Mouse (Mus musculus) heart, postnatal 10 days (tissue): ENCODE data around the gene Dmkn. TPM values are rescaled to one million over a fixed set of nuclear protein-coding genes. Genes with fewer than 3 reads are reported as not detected.

Experiments used
- DNase-seq, 2 experiments: peaks; one replicate each; pipeline ENCODE4 v3.0.0; 2021
- intact Hi-C: fragments of 180-260 bp; cut with DNase I; formaldehyde crosslinking; loops from one replicate; pipeline ENCODE4 v1.15.1; 2025
- total RNA-seq, 2 experiments: library from RNA; stranded (reverse); gene quantifications; 2 replicates each; pipeline ENCODE4 v1.2.3; 2021

Gene Dmkn
- total RNA-seq, 2 experiments from 2014 or later = 5.8 to 8.1 TPM

DNA sequence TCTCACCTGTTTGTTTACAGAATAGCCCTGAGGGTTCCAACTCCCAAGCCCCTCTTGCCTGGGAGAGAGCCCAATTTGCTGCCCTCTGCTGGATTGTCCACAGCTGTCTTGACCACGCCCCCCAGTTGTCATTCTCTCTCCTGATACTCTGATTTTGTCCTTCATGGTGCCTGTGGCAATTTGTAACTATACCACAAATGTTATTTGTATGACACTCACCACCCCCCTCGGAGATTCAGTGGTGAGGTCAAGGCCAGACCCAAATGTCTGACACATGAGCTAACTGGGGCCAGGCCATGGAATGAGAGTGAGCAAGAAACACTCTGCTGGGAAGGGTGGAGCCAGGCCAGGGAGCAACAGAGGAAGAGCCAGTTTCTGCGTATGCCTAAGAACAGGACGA is 4.7 kb upstream of the Dmkn start:
- peak; percentile 19 to 63 for DNase-seq
- intact Hi-C loops = no loop called here

DNA sequence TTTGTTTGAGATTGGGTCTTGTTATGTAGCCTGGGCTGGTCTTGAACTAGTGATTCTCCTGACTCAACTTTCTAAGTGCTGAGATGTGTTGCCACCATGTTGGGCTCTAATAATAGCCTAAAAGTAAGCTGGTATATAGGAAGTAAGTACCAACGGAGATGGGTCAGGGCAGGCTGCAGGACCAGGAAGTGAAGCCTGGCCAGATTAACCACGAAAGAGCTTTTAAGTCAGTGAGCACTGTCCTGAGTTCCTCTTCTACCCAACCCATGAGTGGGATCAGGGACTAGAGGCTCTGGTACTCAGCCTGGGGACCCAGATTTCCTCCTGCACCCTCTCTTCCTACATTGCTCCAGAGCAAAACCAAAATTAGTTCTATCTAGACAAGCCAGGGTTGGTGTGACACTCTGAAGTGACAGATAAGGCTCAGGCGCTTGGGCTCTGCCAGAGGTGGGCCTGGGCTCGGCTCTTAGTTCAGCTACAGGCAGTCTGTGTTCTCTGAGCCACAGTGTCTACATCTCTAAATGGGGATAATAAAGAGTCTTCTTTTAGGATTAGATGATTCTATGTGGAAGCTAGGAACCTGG is 1.7 kb upstream of the Dmkn start:
- intact Hi-C loops = no loop called here
- no peak for DNase-seq

DNA sequence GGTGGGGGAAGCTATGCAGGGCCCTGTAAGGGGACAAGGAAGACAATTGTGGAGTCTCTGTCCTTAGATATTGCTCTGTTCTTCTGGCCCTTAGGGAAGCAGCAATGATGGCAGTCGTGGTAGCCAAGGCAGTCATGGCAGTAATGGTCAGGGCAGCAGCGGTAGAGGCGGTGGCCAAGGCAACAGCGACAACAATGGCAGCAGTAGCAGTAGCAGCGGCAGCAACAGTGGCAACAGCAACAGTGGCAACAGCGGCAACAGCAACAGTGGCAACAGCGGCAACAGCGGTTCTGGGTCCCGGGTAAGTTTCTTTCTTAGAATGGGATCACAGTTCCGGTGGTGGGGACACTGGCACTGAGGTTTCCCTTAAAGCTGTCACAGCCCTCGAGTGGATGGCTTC is 1.6 kb downstream of the Dmkn start:
- peak in 1 of 2 experiments; percentile 23 for DNase-seq
- intact Hi-C loops = no loop called here

DNA sequence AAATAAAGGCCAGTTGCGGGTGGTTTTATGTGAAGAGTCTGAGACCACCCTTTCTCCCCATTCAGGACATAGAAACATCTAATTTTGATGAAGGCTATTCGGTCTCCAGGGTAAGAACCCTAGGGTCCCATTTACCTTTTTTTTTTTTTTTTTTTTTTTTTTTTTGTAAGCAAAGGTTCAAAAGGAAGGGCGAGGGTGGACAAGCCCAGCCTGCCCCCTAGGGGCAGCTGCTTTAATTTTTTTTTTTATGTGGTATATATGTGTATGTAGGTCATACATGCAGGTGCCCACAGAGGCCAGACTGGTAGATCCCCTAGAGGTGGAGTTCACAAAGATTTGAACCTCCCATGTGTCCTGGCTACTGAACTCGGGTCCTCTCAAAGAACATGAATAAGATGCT is 2.9 kb downstream of the Dmkn start:
- intact Hi-C loops = no loop called here
- no peak for DNase-seq

DNA sequence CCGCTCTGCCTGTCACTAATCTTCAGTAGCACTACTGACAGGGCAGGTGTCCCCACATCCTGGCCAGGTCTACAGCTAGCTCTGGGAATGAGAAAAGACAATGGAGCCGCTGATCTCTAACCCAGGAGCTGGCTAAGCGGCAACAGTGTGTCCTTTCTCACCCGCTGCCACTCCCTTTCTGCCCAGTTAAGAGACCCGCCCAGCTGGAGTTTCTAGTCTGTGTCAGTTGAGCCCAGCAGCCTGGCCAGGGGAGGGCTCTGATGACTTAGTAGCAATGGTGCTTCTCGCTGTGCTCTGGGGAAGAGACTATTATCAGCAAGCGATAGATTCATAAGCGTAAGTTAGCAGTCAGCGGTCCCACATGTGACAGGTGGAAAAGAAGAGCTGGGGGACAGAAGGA is 5.7 kb downstream of the Dmkn start:
- intact Hi-C loops = no loop called here
- no peak for DNase-seq

DNA sequence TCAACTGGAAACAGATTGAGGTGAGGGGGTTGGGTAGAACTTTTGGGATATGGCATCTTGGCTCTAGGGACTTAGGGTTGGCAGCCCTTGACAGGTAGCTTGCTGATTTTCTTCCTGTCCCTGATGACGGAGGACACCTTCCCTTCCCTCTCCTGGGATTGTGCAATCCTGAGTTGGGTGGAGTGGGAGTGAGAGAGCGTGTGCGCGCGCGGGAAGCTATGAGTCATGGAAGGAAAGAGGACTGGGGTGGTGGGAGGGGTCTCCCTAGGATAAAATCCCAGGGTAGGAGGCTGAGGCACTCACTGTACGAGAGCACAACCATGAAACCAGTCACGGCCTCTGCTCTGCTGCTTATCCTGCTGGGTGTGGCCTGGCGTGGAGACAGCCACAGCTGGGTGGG is 12.5 kb downstream of the Dmkn start:
- intact Hi-C loops = no loop called here
- no peak for DNase-seq

DNA sequence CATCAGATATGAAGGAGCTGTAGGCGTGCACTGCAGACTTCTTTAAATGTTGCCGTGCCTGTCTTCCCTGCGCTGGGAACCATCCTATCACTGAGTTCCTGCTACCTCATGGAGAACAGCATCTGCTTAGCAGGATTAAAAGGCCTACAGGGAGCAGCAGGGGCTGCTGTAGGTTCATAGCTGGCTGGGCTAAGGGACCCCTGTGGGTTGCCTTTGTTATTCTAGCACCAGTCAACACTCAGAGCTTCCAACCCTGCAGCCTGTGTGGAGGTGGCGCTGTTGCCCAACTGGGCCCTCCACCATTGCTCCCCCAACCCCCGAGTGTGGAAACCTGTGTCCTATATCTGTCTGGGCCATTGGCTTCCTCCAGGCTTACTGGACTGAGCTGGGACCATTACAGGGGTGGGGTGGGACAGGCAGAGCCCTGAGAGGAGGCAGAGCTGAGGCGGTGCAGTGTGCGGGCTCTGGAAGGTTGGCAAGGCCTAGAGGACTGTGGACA is 13.6 kb downstream of the Dmkn start:
- DNase-seq = no peak
- intact Hi-C loops = loop anchor here (1.0 kb wide), 1 partner anchor 73 kb away; no protein-coding TSS in a partner anchor

DNA sequence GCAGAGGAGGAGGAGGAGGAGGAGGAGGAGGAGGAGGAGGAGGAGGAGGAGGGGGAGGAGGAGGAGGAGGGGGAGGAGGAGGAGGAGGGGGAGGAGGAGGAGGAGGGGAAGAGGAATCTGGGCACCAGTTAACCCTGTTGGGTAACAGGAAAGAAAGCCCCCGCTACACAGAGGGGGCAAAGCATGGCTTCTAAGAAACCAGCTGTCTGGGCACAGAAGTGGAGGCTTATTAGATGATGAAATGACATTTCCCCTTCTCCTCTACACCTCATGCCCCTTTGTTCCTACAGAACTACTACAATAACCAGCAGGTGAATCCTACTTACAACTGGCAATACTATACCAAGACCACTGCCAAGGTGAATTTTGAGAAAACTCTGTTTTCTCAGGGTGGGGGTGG is 14.4 kb downstream of the Dmkn start:
- intact Hi-C loops = loop anchor here (1.0 kb wide), 1 partner anchor 72 kb away; no protein-coding TSS in a partner anchor
- no peak for DNase-seq

DNA sequence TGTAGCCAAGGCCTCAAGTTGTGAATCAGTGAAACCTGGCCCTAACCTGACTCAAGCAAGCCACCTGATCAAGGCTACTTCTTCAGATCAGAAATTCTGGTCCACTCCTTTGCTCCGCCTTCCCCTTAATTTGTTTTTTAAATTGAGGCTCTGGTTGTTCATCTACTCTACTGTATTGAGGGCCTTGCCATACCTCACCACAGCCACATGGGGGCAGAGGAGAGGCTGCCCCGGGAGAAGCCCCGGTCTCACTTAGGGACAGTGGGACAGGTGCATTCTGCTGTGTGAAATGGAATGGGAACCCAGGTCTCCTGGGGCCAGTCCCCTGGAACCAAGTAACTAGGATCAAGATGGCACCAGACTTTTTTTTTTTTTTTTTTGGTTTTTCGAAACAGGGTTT is 18.2 kb downstream of the Dmkn start:
- intact Hi-C loops = no loop called here

DNA sequence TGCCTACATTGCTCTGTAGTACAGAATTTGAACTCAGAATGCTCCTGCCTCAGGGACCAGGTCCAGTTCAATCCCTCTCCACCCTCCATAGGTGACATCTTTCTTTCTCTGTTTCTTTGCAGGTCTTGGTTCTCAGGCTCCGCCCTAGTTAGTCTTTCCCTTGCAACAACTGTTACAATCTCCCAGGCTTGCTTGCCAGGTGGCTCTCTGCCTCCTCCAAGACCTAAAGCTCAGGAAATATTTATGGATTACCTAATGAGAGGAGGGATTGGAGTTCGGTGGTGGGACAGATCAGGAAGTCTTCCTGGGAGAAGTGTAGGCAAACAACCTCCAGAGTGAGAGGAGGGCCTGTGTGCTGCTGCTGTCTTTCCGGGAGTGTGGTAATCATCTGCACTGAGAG is 19.1 kb downstream of the Dmkn start:
- intact Hi-C loops = no loop called here
- DNase-seq = no peak

More for the DNA sequence above, 18.2 kb downstream of the Dmkn start:
- DNase-seq = no peak

DNA sequence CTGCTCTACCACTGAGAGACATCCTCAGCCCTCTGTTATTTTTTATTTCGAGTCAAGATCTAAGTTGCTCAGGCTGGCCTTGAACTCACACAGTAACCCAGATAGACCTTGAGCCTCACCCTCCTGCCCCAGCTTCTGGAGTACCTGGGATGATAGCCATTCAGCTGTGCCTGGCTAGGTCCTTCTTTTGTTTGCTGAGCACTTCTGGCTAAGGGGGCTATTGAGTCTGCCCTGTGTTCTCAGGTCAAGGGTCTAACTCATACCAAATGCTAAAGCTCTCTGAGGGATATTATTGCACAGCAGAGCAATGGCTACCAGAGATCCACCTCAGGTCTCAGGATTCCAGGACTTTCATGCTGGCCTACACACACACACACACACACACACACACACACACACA is 21.6 kb downstream of the Dmkn start:
- no peak for DNase-seq
- intact Hi-C loops = no loop called here

DNA sequence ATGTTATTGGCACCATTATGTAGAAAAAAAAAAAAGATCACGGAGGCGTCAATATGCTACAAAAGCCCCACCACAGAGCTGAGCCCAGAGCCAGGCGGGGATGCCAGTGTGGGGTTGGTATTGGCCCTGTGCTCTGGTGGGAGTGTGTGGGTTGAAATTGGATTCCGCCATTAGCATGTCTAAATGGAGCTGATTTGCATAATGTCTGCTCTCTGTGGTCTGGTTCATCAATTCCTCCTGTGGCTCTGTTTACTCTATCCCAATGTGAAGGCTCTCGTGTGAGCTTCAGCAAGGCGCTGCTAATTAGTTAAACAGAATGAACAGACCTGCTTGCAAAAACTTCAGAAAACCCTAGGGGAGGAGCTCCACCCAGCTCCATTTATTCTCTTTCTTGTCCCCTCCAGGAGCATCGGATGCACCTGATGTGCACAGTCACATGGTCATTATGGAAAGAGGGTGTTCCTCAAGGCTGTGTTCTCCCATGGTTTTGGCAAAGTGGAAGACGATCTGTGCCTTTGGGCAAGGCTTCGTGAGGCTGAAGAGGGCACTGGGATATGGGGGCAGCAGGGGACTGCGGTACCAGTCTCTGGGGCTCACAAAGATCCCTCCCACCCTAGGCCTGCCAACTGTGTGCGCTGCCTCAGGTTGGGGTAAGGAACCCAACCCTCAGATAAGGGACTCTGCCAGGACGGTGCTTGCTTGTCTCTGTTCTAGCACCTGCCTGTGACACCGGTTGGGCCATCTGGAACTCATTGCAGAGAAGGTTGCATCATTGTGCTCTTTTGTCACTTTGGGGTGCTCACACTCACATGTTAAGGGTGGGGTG is 22.4 kb downstream of the Dmkn start:
- intact Hi-C loops = no loop called here
- DNase-seq = no peak

DNA sequence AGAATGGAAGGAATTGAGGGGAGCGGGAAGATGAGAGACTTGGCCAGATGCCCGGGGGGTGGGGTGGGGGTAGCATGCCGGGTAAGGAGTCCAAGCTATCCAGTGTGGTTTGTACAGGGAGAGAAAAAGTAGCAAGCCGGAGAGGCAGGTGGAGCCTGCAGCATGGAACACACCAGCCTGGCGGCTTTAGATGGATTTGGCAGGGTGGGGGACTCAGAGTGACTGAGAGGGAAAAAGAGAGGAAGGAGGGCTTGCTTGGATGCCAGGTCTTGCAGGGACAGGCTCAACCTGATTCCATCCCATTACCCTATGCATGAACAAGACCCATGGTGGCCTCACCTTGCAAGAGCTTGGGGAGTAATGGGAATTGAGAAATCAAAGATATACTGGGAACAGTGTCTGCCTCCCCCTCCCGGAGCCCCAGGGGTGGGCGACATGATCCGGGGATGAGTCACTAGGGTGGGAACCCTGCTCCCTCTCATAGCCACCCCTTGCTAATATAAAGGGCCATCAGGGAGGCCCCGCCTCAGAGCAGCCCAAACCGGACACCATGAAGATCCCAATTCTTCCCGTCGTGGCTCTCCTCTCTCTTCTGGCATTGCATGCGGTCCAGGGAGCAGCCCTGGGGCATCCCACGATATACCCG is 23.9 kb downstream of the Dmkn start, which contains the start of gene Krtdap:
TSS of gene Krtdap (plus strand) at position 520 of the 646 bp plus-strand sequence.
- intact Hi-C loops = no loop called here

DNA sequence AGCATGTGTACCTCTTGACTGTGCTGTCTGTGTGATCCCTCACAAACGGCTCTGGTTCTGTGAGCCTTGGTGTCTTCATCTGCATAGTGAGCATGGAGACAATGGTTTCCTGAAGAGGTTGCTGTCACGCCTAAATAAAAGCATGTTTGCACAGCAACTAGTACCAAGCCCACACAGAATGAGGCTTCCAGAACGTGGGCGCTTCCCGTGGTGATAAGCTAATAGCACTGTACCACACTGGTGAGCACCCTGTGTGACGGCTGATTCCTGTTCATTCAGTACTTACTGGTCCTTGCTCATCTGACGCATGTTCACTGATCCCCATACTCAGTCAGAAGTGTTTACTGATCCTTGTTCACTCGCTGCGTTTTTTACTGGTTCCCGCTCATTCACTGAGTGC is 26.6 kb downstream of the Dmkn start:
- no peak for DNase-seq
- intact Hi-C loops = no loop called here

More for the DNA sequence above, 23.9 kb downstream of the Dmkn start, which contains the start of gene Krtdap:
- DNase-seq = no peak

DNA sequence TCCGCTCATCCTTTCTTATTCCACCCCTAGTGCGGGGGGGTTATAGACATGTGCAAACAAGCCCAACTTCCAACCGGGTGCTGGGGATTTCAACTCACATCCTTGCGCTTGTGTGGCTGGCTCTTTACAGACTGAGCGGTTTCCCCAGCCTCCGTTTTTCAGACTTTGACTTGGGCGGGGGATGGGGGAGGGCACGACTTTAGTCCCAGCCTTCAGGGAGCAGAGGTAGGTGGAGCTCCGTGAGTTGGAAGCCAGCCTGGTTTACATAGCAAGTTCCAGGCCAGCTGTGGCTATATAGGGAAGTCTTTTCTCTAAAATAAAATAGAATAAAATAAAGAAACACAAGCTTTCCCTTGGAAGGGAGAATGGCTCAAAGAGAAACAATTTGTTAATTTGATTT is 28.4 kb downstream of the Dmkn start:
- no peak for DNase-seq
- intact Hi-C loops = no loop called here

DNA sequence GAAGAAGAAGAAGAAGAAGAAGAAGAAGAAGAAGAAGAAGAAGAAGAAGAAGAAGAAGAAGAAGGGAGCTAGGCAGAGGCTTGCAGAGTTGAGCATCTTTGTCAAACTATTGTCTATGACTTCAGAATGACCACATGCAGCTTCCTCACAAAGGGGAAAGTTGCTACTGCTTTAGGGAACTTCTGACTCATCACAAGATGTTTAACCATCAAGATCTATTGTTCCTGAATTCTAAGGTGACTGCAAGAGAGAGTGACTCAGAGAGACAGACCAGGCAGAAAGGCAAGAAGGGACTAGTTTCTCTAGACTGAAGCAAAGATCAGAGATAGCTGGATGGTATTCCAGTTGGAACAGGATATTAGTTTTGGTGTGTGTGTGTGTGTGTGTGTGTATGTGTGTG is 31.4 kb downstream of the Dmkn start:
- no peak for DNase-seq
- intact Hi-C loops = no loop called here

DNA sequence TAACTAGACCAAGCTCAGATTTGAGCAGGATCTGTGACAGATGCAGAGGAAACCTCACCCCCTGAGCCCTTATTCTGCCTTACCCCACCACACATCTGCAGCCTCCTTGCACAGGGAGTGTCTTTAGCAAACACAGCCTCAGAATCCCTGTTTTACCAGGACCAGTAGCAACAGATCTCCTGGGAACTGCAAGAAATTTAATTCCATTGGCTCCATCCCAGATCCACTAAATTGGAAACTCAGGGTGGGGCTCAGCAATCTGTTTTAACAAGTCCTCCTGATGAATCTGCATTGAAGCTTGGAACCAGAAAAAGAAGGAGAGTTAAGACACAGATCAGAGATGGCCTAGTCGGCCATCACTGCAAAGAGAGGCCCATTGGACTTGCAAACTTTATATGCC is 33.2 kb downstream of the Dmkn start:
- intact Hi-C loops = no loop called here
- no peak for DNase-seq

DNA sequence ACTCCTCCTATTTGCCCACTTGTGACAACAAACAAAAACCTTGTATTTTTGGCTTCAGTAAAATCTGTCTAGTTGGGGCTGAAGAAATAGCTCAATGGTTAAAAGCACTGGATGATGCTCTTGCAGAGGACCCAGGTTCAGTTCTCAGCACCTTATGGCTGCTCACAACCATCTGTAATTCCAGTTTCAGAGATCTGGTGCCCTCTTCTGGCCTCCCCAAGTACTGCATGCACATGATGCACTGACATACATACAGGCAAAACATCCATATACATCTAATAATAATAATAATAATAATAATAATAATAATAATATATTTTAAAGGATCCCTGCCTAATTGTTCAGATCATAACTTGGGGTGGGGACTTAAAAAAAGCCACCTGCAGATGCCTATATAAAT is 37.1 kb downstream of the Dmkn start:
- no peak for DNase-seq
- intact Hi-C loops = no loop called here

DNA sequence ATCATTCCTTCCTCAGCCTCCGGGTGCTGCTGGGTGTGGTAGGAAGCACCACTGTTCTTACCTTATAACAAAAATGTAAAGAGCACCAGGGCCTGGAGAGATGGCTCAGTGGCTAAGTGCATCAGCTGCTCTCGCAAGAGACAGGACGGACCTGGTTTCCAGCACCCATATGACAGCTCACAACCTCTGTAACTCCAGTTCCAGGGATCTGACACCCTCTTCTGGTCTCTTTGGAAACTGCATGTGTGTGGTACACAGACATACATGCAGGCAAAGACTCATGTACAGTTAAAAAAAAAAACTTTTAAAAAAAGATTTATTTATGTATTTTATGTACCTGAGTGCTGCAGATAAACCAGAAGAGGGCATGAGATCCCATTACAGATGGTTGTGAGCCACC is 39.7 kb downstream of the Dmkn start:
- intact Hi-C loops = no loop called here
- no peak for DNase-seq

DNA sequence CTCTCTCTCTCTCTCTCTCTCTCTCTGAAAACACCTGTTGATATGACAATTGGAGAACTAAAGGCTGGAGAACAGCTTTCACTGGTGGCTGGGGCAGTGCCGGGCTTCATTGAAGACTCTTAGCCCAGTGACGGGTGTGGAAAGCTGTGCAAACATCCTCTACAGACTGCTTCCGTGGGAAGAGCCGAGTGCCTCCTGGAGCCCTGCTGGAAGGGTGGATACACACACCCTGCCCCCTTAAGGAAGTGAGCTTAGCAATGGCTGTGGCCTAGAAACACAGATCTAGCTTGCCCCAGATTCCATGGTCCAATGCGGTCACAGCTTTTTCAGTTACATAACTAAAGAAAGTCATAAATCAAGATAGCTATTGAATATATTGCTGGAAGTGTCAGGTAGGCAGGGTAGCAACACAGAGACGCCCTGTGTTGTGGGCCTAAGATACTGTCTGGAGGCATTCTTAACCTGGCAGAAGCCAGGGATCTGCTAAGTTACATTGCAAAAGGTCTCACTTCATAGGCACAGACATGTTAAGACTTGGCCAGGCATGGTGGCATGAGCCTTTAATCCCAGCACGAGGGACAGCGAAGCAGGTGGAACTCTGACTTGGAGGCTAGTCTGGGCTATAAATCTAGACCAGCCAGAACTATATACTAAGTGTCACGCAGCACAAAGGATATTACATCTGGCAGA is 40.6 kb downstream of the Dmkn start:
- no peak for DNase-seq
- intact Hi-C loops = no loop called here

DNA sequence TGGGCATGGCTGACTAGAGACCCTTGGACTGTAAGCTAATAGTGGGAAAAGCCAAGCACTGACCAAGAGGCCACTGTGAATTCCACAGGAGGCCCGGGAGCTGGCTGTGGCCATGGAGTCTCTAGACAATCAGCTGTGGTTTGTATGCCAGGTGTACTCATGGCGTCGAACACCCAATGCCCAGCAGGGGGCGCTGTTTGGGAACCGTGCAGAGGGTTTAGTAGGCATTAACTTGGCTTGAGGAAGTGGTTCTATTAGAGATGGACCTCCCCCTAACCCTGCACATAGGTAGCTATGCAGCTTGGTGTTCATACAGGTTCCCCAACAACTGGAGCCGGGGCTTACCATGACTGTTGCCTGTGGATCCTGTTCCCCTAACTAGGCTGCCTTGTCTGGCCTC is 42.4 kb downstream of the Dmkn start:
- peak in 1 of 2 experiments; percentile 36 for DNase-seq
- intact Hi-C loops = no loop called here
